Mouse (Mus musculus) liver, postnatal 0 days (tissue): ENCODE results near the gene Gm49661.

Experiments
- CTCF ChIP-seq: sonication (generic); IDR thresholded peaks from 2 replicates; pipeline ENCODE4 v1.5.1; 2016; ENCODE audit warnings: antibody characterized with exemption, low read depth
- EP300 ChIP-seq: IDR thresholded peaks from 2 replicates; pipeline ENCODE4 v1.6.1; 2016; ENCODE audit warnings: antibody characterized with exemption, low read depth, mild to moderate bottlenecking

- TF ChIP-seq CTCF (no peak), EP300 (peak; percentile 96)
Observed at GRCm38 (mm10) chr8:84970913-84971312, 1.7 kb upstream of the Gm49661 start.
